Mouse (Mus musculus) midbrain, embryonic 12.5 days (tissue): ENCODE data around the gene Irak3. TPM values are rescaled to one million over a fixed set of nuclear protein-coding genes. Genes with fewer than 3 reads are reported as not detected.
A peak's percentile ranks its signal among the peaks of the same experiment; 100 is the strongest.
"Not testable (repeated sequence)": the region's sequence is repeated elsewhere in the genome, so short reads cannot be mapped to it uniquely, and the experiment has no call there.

Experiments
- ATAC-seq: fragments of 200-750 bp; cut with Nextera tagmentation; 2 replicates; pipeline ENCODE4 v1.8.0; 2017; ENCODE audit warnings: low read depth, moderate TSS enrichment, moderate library complexity; ENCODE audit not compliant: low FRiP score
- H3K27ac ChIP-seq: fragments of 300-500 bp; sonication (generic); replicated peaks from 2 replicates; pipeline ENCODE4 v1.5.1; 2016; ENCODE audit warnings: mild to moderate bottlenecking
- H3K27me3 ChIP-seq: fragments of 300-500 bp; sonication (generic); 2 replicates; pipeline ENCODE4 v1.6.1; 2016; ENCODE audit warnings: mild to moderate bottlenecking
- H3K36me3 ChIP-seq: fragments of 300-500 bp; sonication (generic); 2 replicates; pipeline ENCODE4 v1.6.1; 2016
- H3K4me1 ChIP-seq: fragments of 300-500 bp; sonication (generic); 2 replicates; pipeline ENCODE4 v1.6.1; 2016
- H3K4me2 ChIP-seq: fragments of 300-500 bp; sonication (generic); replicated peaks from 2 replicates; pipeline ENCODE4 v1.6.1; 2016; ENCODE audit warnings: mild to moderate bottlenecking, moderate library complexity
- H3K4me3 ChIP-seq: fragments of 300-500 bp; sonication (generic); 2 replicates; pipeline ENCODE4 v1.5.1; 2016; ENCODE audit warnings: mild to moderate bottlenecking
- H3K9ac ChIP-seq: fragments of 300-500 bp; sonication (generic); replicated peaks from 2 replicates; pipeline ENCODE4 v1.6.1; 2016; ENCODE audit warnings: mild to moderate bottlenecking, moderate library complexity
- H3K9me3 ChIP-seq: fragments of 300-500 bp; sonication (generic); 2 replicates; pipeline ENCODE4 v1.6.1; 2016; ENCODE audit warnings: mild to moderate bottlenecking
- WGBS: fragments of 180-500 bp; shearing (Covaris S2); methylation state at CpG from one replicate; pipeline ENCODE4 v1.1.7; 2016; 5-methylcytosine and 5-hydroxymethylcytosine counted together
- polyA plus RNA-seq: library from polyadenylated mRNA; unstranded; fragments of >200 nt; fragmentation: Nextera tagmentation; extraction: Ambion mirVana; gene quantifications from 2 replicates; pipeline ENCODE4 v1.2.1, GENCODE M21; 2016

Irak3 gene
- polyA plus RNA-seq, 1 experiment from 2014 or later: 0.40 TPM

GRCm38 (mm10) chr10:120220776-120221175, 18.8 kb upstream of the Irak3 start:
- no peak for ATAC-seq
- no peak overlapping the region for H3K9ac ChIP-seq
- no peak overlapping the region for H3K27ac ChIP-seq
- no peaks in the 10 kb centered on the region for H3K4me1 ChIP-seq
- no peaks in the 10 kb centered on the region for H3K27me3 ChIP-seq
- H3K4me2 ChIP-seq: no peak overlapping the region
- H3K4me3 ChIP-seq: no peak overlapping the region
- WGBS: 91% methylated on average over 7 of the region's 7 CpGs
- peaks cover 17% of the 10 kb centered on the region for H3K36me3 ChIP-seq
- H3K9me3 ChIP-seq: no peaks in the 10 kb centered on the region

GRCm38 (mm10) chr10:120219578-120220359, 17.8 kb upstream of the Irak3 start:
- Histone ChIP-seq H3K4me2 (no peak overlapping the region), H3K36me3 (peaks cover 17% of the 10 kb centered on the region), H3K27ac (no peak overlapping the region), H3K9me3 (no peaks in the 10 kb centered on the region), H3K9ac (no peak overlapping the region), H3K27me3 (no peaks in the 10 kb centered on the region), H3K4me3 (no peak overlapping the region), H3K4me1 (no peaks in the 10 kb centered on the region)
- 85% methylated on average over 14 of the region's 14 CpGs for WGBS
- no peak for ATAC-seq

GRCm38 (mm10) chr10:120218996-120219395, 17.1 kb upstream of the Irak3 start:
- Histone ChIP-seq H3K4me2 (no peak overlapping the region), H3K36me3 (peaks cover 12% of the 10 kb centered on the region), H3K9me3 (no peaks in the 10 kb centered on the region), H3K9ac (no peak overlapping the region), H3K27ac (no peak overlapping the region), H3K4me1 (no peaks in the 10 kb centered on the region), H3K4me3 (no peak overlapping the region), H3K27me3 (no peaks in the 10 kb centered on the region)
- WGBS: 95% methylated on average over 10 of the region's 10 CpGs
- no peak for ATAC-seq

- not testable (repeated sequence) for H3K4me3 ChIP-seq, H3K9ac ChIP-seq, H3K27ac ChIP-seq, H3K4me1 ChIP-seq, H3K4me2 ChIP-seq, H3K27me3 ChIP-seq, ATAC-seq, H3K9me3 ChIP-seq
- H3K36me3 ChIP-seq: peaks cover 12% of the 10 kb centered on the region
- 81% methylated on average over 1 of the region's 1 CpGs for WGBS
Measured at GRCm38 (mm10) chr10:120217099-120217498, 15.2 kb upstream of the Irak3 start.

GRCm38 (mm10) chr10:120210096-120210495, 8.2 kb upstream of the Irak3 start:
- Histone ChIP-seq H3K36me3 (0 out of 2 replicates have a peak, but pooled peaks cover 5% of the 10 kb centered on the region), H3K9ac (no peak overlapping the region), H3K4me1 (peaks cover 9% of the 10 kb centered on the region), H3K4me3 (0 out of 2 replicates have a peak overlapping the region, but pooled peaks have one; percentile 96), H3K27me3 (peaks cover 8% of the 10 kb centered on the region), H3K9me3 (peaks cover 7% of the 10 kb centered on the region), H3K4me2 (no peak overlapping the region), H3K27ac (no peak overlapping the region)
- 90% methylated on average over 3 of the region's 3 CpGs for WGBS
- ATAC-seq: no peak

- 0 out of 2 replicates have a peak overlapping the region, but pooled peaks have one; percentile 83 for H3K9ac ChIP-seq
- 0 out of 2 replicates have a peak, but pooled peaks cover 5% of the 10 kb centered on the region for H3K36me3 ChIP-seq
Measured at GRCm38 (mm10) chr10:120209539-120209925, 7.6 kb upstream of the Irak3 start.

GRCm38 (mm10) chr10:120208575-120209538, 6.9 kb upstream of the Irak3 start:
- ATAC-seq: peak; percentile 94
- Histone ChIP-seq H3K4me1 (peaks cover 9% of the 10 kb centered on the region), H3K4me3 (peak overlapping the region; percentile 96), H3K27ac (no peak overlapping the region), H3K4me2 (peak overlapping the region; percentile 71), H3K36me3 (0 out of 2 replicates have a peak, but pooled peaks cover 5% of the 10 kb centered on the region), H3K27me3 (peaks cover 8% of the 10 kb centered on the region), H3K9ac (peak overlapping the region; percentile 83), H3K9me3 (peaks cover 7% of the 10 kb centered on the region)
- 5% methylated on average over 53 of the region's 53 CpGs for WGBS

More at GRCm38 (mm10) chr10:120209539-120209925, 7.6 kb upstream of the Irak3 start:
- H3K4me3 ChIP-seq: peak overlapping the region; percentile 96
- peaks cover 8% of the 10 kb centered on the region for H3K27me3 ChIP-seq
- peaks cover 9% of the 10 kb centered on the region for H3K4me1 ChIP-seq
- H3K27ac ChIP-seq: no peak overlapping the region
- no peak for ATAC-seq
- H3K9me3 ChIP-seq: peaks cover 7% of the 10 kb centered on the region
- 74% methylated on average over 6 of the region's 6 CpGs for WGBS
- H3K4me2 ChIP-seq: peak overlapping the region; percentile 71

- H3K27me3 ChIP-seq: peaks cover 9% of the 10 kb centered on the region
- no peak overlapping the region for H3K4me2 ChIP-seq
- WGBS: 88% methylated on average over 8 of the region's 8 CpGs
- no peak overlapping the region for H3K27ac ChIP-seq
- H3K9me3 ChIP-seq: peaks cover 7% of the 10 kb centered on the region
- H3K4me1 ChIP-seq: peaks cover 9% of the 10 kb centered on the region
- H3K36me3 ChIP-seq: 0 out of 2 replicates have a peak, but pooled peaks cover 5% of the 10 kb centered on the region
- no peak overlapping the region for H3K9ac ChIP-seq
- ATAC-seq: no peak
- no peak overlapping the region for H3K4me3 ChIP-seq
Measured at GRCm38 (mm10) chr10:120208015-120208414, 6.1 kb upstream of the Irak3 start.

GRCm38 (mm10) chr10:120204591-120205210, 2.8 kb upstream of the Irak3 start:
- 86% methylated on average over 13 of the region's 13 CpGs for WGBS
- H3K4me3 ChIP-seq: no peak overlapping the region
- no peak overlapping the region for H3K27ac ChIP-seq
- no peak overlapping the region for H3K9ac ChIP-seq
- no peaks in the 10 kb centered on the region for H3K9me3 ChIP-seq
- peaks cover 14% of the 10 kb centered on the region for H3K4me1 ChIP-seq
- H3K4me2 ChIP-seq: no peak overlapping the region
- no peak for ATAC-seq
- no peaks in the 10 kb centered on the region for H3K36me3 ChIP-seq
- peaks cover 33% of the 10 kb centered on the region for H3K27me3 ChIP-seq

GRCm38 (mm10) chr10:120202467-120203250, 729 bp upstream of the Irak3 start:
- 75% methylated on average over 16 of the region's 16 CpGs for WGBS
- ATAC-seq: no peak

More at GRCm38 (mm10) chr10:120202467-120203250, 729 bp upstream of the Irak3 start:
- no peaks in the 10 kb centered on the region for H3K9me3 ChIP-seq
- H3K4me3 ChIP-seq: no peak overlapping the region
- peaks cover 36% of the 10 kb centered on the region for H3K27me3 ChIP-seq
- peaks cover 10% of the 10 kb centered on the region for H3K4me1 ChIP-seq
- H3K9ac ChIP-seq: no peak overlapping the region
- no peak overlapping the region for H3K27ac ChIP-seq
- H3K36me3 ChIP-seq: no peaks in the 10 kb centered on the region
- H3K4me2 ChIP-seq: no peak overlapping the region
